Mouse (Mus musculus) liver, postnatal 0 days (tissue): ENCODE measurements around the gene Dusp10. TPM values are rescaled to one million over a fixed set of nuclear protein-coding genes. Genes with fewer than 3 reads are reported as not detected.

ENCODE experiments used
- ATAC-seq: fragments of 200-750 bp; cut with Nextera tagmentation; 2 replicates; pipeline ENCODE4 v1.8.0; 2017; ENCODE audit warnings: mild to moderate bottlenecking, moderate library complexity
- DNase-seq: peaks from one replicate; pipeline ENCODE4 v3.0.0-alpha.2; 2016
- H3K27ac ChIP-seq: fragments of 300-500 bp; sonication (generic); 2 replicates; pipeline ENCODE4 v1.5.1; 2014; ENCODE audit warnings: antibody characterized with exemption, moderate library complexity, mild to moderate bottlenecking, low read depth
- H3K27me3 ChIP-seq: fragments of 300-500 bp; sonication (generic); 2 replicates; pipeline ENCODE4 v1.6.1; 2014; ENCODE audit warnings: low read length, control low read depth, mixed read lengths; ENCODE audit not compliant: insufficient read depth
- H3K36me3 ChIP-seq: fragments of 300-500 bp; sonication (generic); replicated peaks from 2 replicates; pipeline ENCODE4 v1.6.1; 2014; ENCODE audit warnings: mild to moderate bottlenecking, control low read depth, low read length, moderate library complexity, mixed read lengths; ENCODE audit not compliant: insufficient read depth
- H3K4me1 ChIP-seq: fragments of 300-500 bp; sonication (generic); 2 replicates; pipeline ENCODE4 v1.6.1; 2014; ENCODE audit warnings: antibody characterized with exemption, mild to moderate bottlenecking, control low read depth; ENCODE audit not compliant: insufficient read depth
- H3K4me2 ChIP-seq: fragments of 300-500 bp; sonication (generic); 2 replicates; pipeline ENCODE4 v1.6.1; 2014; ENCODE audit warnings: low read depth, mild to moderate bottlenecking, low read length, moderate library complexity, mixed read lengths
- H3K4me3 ChIP-seq: fragments of 300-500 bp; sonication (generic); 2 replicates; pipeline ENCODE4 v1.5.1; 2014; ENCODE audit warnings: low read depth, low read length
- H3K9ac ChIP-seq: fragments of 300-500 bp; sonication (generic); replicated peaks from 2 replicates; pipeline ENCODE4 v1.6.1; 2014; ENCODE audit warnings: mild to moderate bottlenecking, moderate library complexity
- H3K9me3 ChIP-seq: fragments of 300-500 bp; sonication (generic); 2 replicates; pipeline ENCODE4 v1.6.1; 2016; ENCODE audit warnings: mild to moderate bottlenecking, control low read depth, low read length, mixed read lengths
- CTCF ChIP-seq: sonication (generic); IDR thresholded peaks from 2 replicates; pipeline ENCODE4 v1.5.1; 2016; ENCODE audit warnings: antibody characterized with exemption, low read depth
- EP300 ChIP-seq: IDR thresholded peaks from 2 replicates; pipeline ENCODE4 v1.6.1; 2016; ENCODE audit warnings: antibody characterized with exemption, low read depth, mild to moderate bottlenecking
- WGBS: fragments of 180-500 bp; shearing (Covaris S2); extraction: QIAGEN DNeasy Blood & Tissue Kit; methylation state at CpG from one replicate; pipeline ENCODE4 v1.1.7; 2014; ENCODE audit not compliant: insufficient replicate concordance; 5-methylcytosine and 5-hydroxymethylcytosine counted together
- polyA plus RNA-seq: library from polyadenylated mRNA; unstranded; fragments of >200 nt; fragmentation: Nextera tagmentation; extraction: Ambion mirVana; gene quantifications from 2 replicates; pipeline ENCODE4 v1.2.1, GENCODE M21; 2015

Dusp10 gene
- polyA plus RNA-seq, 1 experiment from 2014 or later: 2.6 TPM

GRCm38 (mm10) chr1:183997207-183997606 is 15.9 kb upstream of the Dusp10 start:
- no peak for DNase-seq
- Histone ChIP-seq H3K36me3 (no peaks in the 10 kb centered on the region), H3K9ac (no peak overlapping the region), H3K4me2 (no peak overlapping the region), H3K4me3 (no peak overlapping the region), H3K9me3 (no peaks in the 10 kb centered on the region; the same call in 1 of the 2 replicates), H3K27ac (no peak overlapping the region), H3K4me1 (no peaks in the 10 kb centered on the region), H3K27me3 (no peaks in the 10 kb centered on the region)
- WGBS: 43% methylated on average over 2 of the region's 2 CpGs
- TF ChIP-seq EP300 (no peak), CTCF (no peak)
- no peak for ATAC-seq

GRCm38 (mm10) chr1:184002470-184002869 is 10.6 kb upstream of the Dusp10 start:
- WGBS: 71% methylated on average over 2 of the region's 2 CpGs
- Histone ChIP-seq H3K27me3 (no peaks in the 10 kb centered on the region), H3K36me3 (no peaks in the 10 kb centered on the region), H3K9ac (no peak overlapping the region), H3K9me3 (no peaks in the 10 kb centered on the region; the same call in 1 of the 2 replicates), H3K4me1 (no peaks in the 10 kb centered on the region), H3K4me2 (no peak overlapping the region), H3K27ac (no peak overlapping the region), H3K4me3 (no peak overlapping the region)
- TF ChIP-seq CTCF (no peak), EP300 (no peak)
- ATAC-seq (no peak), DNase-seq (no peak)

DNA sequence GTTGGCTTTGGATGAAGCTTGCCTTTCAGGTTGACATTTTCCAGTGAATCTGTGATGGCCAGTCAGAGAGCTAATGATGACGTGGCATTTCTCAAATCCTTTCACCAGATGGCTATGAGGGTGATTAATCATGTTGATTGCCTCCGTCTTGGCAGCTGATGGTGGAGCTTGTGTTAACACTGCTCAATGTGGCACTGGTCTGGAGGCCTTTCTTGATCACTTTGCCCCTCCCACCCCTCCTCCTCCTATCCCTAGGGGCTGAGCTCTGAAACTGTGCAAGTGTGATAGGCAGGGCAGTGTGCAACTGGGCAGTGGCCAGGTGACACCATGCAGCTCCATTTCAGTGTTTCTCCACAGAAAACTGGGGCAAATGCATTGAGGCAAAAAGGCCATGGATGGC is 8.8 kb upstream of the Dusp10 start:
- no peak overlapping the region for H3K27ac ChIP-seq
- 68% methylated on average over 2 of the region's 2 CpGs for whole genome bisulfite sequencing
- no peak overlapping the region for H3K9ac ChIP-seq
- DNase-seq: no peak
- H3K27me3 ChIP-seq: no peaks in the 10 kb centered on the region
- no peaks in the 10 kb centered on the region; the same call in 1 of the 2 replicates for H3K9me3 ChIP-seq
- H3K4me1 ChIP-seq: no peaks in the 10 kb centered on the region
- TF ChIP-seq CTCF (no peak), EP300 (no peak)
- no peak overlapping the region for H3K4me3 ChIP-seq
- H3K4me2 ChIP-seq: no peak overlapping the region
- ATAC-seq: no peak
- H3K36me3 ChIP-seq: no peaks in the 10 kb centered on the region

DNA sequence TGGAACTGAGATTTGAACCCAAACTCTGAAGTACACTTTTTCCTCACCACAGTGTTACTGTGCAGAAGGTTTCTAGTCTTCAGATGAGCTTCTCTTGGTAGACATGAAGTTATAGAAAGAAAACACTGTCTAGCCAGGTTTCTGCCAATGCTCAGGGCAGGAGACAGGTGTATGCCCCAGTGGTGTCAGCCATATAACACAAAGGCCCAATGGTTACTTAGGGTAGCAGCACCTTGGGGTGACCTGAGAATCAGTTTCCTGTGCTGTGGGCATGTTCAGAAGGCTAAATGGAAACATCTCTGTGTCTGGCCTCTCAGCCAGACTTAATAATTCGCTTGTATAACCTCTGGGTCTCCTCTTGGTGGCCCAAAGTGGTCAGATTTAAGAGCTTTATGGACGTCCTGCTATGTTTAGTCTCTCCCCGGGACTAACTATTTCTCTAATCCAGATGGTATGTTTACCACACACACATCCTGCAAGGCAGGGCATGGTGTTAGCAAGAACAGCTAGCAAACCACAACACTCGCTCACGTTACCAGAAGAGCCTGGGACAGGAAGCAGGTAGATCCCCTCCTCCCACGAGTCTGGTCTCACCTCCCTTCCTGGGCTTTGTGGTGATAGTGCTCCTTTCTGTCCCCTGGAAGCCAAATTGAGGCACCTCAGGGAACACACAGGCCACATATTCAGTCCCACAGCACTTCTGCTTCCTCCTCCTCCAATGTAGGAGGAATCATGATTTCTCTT is 7.6 kb upstream of the Dusp10 start:
- no peak overlapping the region for H3K27ac ChIP-seq
- no peak overlapping the region for H3K9ac ChIP-seq
- H3K9me3 ChIP-seq: no peaks in the 10 kb centered on the region; the same call in 1 of the 2 replicates
- DNase-seq (no peak), ATAC-seq (0 out of 2 replicates have a peak, but pooled peaks have one; percentile 25)
- no peak overlapping the region for H3K4me3 ChIP-seq
- TF ChIP-seq EP300 (no peak), CTCF (no peak)
- 32% methylated on average over 6 of the region's 6 CpGs for WGBS
- H3K36me3 ChIP-seq: no peaks in the 10 kb centered on the region
- no peaks in the 10 kb centered on the region for H3K27me3 ChIP-seq
- H3K4me1 ChIP-seq: no peaks in the 10 kb centered on the region
- no peak overlapping the region for H3K4me2 ChIP-seq

DNA sequence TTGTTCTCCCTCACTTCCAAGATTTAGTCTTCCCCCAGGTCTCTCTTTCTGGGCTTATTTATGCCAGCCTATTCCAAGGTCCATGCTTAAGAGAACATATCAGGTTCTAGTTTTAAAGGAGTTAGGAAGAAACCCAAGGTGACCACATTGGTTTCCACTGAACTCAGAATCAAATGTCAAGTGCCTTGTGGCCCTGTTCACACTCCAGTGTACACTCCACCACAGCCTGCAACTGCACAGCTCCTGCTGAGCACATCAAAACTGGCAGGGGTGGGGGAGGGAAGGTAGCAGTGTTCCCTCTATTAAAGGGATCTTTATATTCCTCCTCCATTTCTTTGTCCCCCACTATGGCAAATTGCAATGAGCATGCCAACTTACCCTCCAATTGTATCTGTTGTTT is 7.0 kb upstream of the Dusp10 start:
- DNase-seq (no peak), ATAC-seq (no peak)
- no peak overlapping the region for H3K4me2 ChIP-seq
- no peaks in the 10 kb centered on the region for H3K4me1 ChIP-seq
- H3K36me3 ChIP-seq: no peaks in the 10 kb centered on the region
- H3K9me3 ChIP-seq: no peaks in the 10 kb centered on the region
- H3K27me3 ChIP-seq: no peaks in the 10 kb centered on the region
- no peak overlapping the region for H3K27ac ChIP-seq
- no peak overlapping the region for H3K9ac ChIP-seq
- H3K4me3 ChIP-seq: no peak overlapping the region
- TF ChIP-seq CTCF (no peak), EP300 (no peak)

DNA sequence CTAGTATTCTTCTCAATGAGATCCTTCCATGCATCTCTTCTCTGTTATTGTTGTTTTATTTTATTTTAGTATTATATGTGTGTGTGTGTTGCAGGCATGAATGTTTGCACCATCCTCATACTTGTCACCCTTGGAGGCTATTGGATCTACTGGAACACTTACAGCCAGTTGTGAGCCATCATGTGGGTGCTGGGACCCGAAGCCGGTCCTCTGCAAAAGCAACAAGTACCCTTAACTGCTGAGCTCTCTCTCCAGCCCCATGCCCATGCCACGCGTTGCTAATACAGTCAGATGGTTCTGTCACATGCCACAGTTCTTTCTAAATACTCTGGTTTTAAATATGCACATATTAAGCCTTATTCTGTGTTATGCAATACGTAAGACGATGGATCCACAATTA is 1.8 kb upstream of the Dusp10 start:
- Histone ChIP-seq H3K27ac (no peak overlapping the region), H3K4me1 (no peaks in the 10 kb centered on the region), H3K9ac (no peak overlapping the region), H3K4me3 (no peak overlapping the region), H3K27me3 (no peaks in the 10 kb centered on the region), H3K36me3 (no peaks in the 10 kb centered on the region), H3K9me3 (no peaks in the 10 kb centered on the region), H3K4me2 (no peak overlapping the region)
- ATAC-seq: no peak
- TF ChIP-seq EP300: no peak
- TF ChIP-seq CTCF: no peak
- no peak for DNase-seq
- 83% methylated on average over 6 of the region's 6 CpGs for WGBS
